Mouse (Mus musculus) lung, embryonic 14.5 days (tissue): ENCODE results near the gene Rapsn. TPM values are rescaled to one million over a fixed set of nuclear protein-coding genes. Genes with fewer than 3 reads are reported as not detected.

Experiments
- ATAC-seq: fragments of 200-750 bp; cut with Nextera tagmentation; 2 replicates; pipeline ENCODE4 v1.8.0; 2017; ENCODE audit warnings: mild to moderate bottlenecking, moderate TSS enrichment, moderate library complexity; ENCODE audit not compliant: insufficient read depth
- DNase-seq: peaks from one replicate; pipeline ENCODE4 v3.0.0-alpha.2; 2015
- H3K27ac ChIP-seq: fragments of 300-500 bp; sonication (generic); 2 replicates; pipeline ENCODE4 v1.5.1; 2014; ENCODE audit warnings: low read depth, mild to moderate bottlenecking, moderate library complexity
- H3K27me3 ChIP-seq: fragments of 300-500 bp; sonication (generic); 2 replicates; pipeline ENCODE4 v1.6.1; 2014; ENCODE audit warnings: low read length, control low read depth; ENCODE audit not compliant: insufficient read depth
- H3K36me3 ChIP-seq: fragments of 300-500 bp; sonication (generic); 2 replicates; pipeline ENCODE4 v1.6.1; 2014; ENCODE audit warnings: control low read depth; ENCODE audit not compliant: insufficient read depth
- H3K4me1 ChIP-seq: fragments of 300-500 bp; sonication (generic); 2 replicates; pipeline ENCODE4 v1.6.1; 2014; ENCODE audit warnings: antibody characterized with exemption, control low read depth; ENCODE audit not compliant: insufficient read depth
- H3K4me2 ChIP-seq: fragments of 300-500 bp; sonication (generic); 2 replicates; pipeline ENCODE4 v1.6.1; 2014; ENCODE audit warnings: mild to moderate bottlenecking
- H3K4me3 ChIP-seq: fragments of 300-500 bp; sonication (generic); 2 replicates; pipeline ENCODE4 v1.5.1; 2014; ENCODE audit warnings: low read depth, low read length
- H3K9ac ChIP-seq: fragments of 300-500 bp; sonication (generic); 2 replicates; pipeline ENCODE4 v1.6.1; 2014
- H3K9me3 ChIP-seq: fragments of 300-500 bp; sonication (generic); 2 replicates; pipeline ENCODE4 v1.6.1; 2016; ENCODE audit warnings: low read depth, low read length, control low read depth
- CTCF ChIP-seq: IDR thresholded peaks from 2 replicates; pipeline ENCODE4 v1.5.1; 2016; ENCODE audit warnings: antibody characterized with exemption, low read depth
- WGBS: fragments of 180-500 bp; shearing (Covaris S2); extraction: QIAGEN DNeasy Blood & Tissue Kit; methylation state at CpG from one replicate; pipeline ENCODE4 v1.1.7; 2014; 5-methylcytosine and 5-hydroxymethylcytosine counted together
- polyA plus RNA-seq: library from polyadenylated mRNA; unstranded; fragments of >200 nt; fragmentation: Nextera tagmentation; extraction: Ambion mirVana; gene quantifications from 2 replicates; pipeline ENCODE4 v1.2.1, GENCODE M21; 2014

The Rapsn gene
- polyA plus RNA-seq, 1 experiment from 2014 or later: 1.5 TPM

GRCm38 (mm10) chr2:91085494-91086391 lies 50.3 kb downstream of the Rapsn start:
- Histone ChIP-seq H3K36me3 (no peaks in the 10 kb centered on the region), H3K4me2 (no peak overlapping the region), H3K4me1 (no peaks in the 10 kb centered on the region), H3K9ac (no peak overlapping the region; the same call in 1 of the 2 replicates), H3K27ac (no peak overlapping the region), H3K4me3 (no peak overlapping the region), H3K9me3 (no peaks in the 10 kb centered on the region), H3K27me3 (no peaks in the 10 kb centered on the region)
- no peak for DNase-seq
- no peak for ATAC-seq
- WGBS: 85% methylated on average over 14 of the region's 14 CpGs
- no peak for TF ChIP-seq CTCF

- WGBS: 75% methylated on average over 9 of the region's 9 CpGs
- no peak for TF ChIP-seq CTCF
- no peak overlapping the region for H3K4me3 ChIP-seq
- no peak overlapping the region for H3K27ac ChIP-seq
- H3K9ac ChIP-seq: no peak overlapping the region; the same call in 1 of the 2 replicates
- H3K4me1 ChIP-seq: no peaks in the 10 kb centered on the region
- H3K27me3 ChIP-seq: no peaks in the 10 kb centered on the region
- no peak for ATAC-seq
- H3K9me3 ChIP-seq: no peaks in the 10 kb centered on the region
- DNase-seq: no peak
- no peak overlapping the region for H3K4me2 ChIP-seq
- H3K36me3 ChIP-seq: no peaks in the 10 kb centered on the region
These were observed 51.2 kb downstream of the Rapsn start for GRCm38 (mm10) chr2:91086392-91087237.

GRCm38 (mm10) chr2:91087453-91087852 lies 52.0 kb downstream of the Rapsn start:
- WGBS: 77% methylated on average over 9 of the region's 9 CpGs
- Histone ChIP-seq H3K36me3 (no peaks in the 10 kb centered on the region), H3K4me2 (no peak overlapping the region), H3K27ac (no peak overlapping the region), H3K4me3 (no peak overlapping the region), H3K9me3 (no peaks in the 10 kb centered on the region), H3K27me3 (no peaks in the 10 kb centered on the region), H3K9ac (no peak overlapping the region), H3K4me1 (no peaks in the 10 kb centered on the region)
- DNase-seq (no peak), ATAC-seq (no peak)
- TF ChIP-seq CTCF: no peak

DNA sequence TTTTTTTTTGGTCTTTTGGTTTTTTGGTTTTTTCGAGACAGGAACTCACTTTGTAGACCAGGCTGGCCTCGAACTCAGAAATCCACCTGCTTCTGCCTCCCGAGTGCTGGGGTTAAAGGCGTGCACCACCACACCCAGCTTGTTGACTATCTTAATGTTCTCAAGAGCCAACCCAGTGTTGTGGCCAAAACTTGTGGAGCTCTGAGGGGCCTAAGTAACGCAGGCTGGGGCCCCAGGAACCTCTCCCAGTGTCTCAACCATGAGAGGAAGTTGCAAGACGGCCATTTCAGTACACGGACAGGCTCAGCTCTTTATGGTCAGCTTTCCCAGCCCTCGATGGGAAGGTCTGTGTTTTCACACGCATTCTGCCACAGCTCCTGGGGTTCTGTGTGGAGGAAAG lies 53.6 kb downstream of the Rapsn start:
- Histone ChIP-seq H3K9ac (no peak overlapping the region), H3K36me3 (no peaks in the 10 kb centered on the region), H3K4me1 (no peaks in the 10 kb centered on the region), H3K27ac (no peak overlapping the region), H3K4me2 (no peak overlapping the region), H3K9me3 (no peaks in the 10 kb centered on the region), H3K27me3 (no peaks in the 10 kb centered on the region), H3K4me3 (no peak overlapping the region)
- no peak for ATAC-seq
- TF ChIP-seq CTCF: no peak
- 73% methylated on average over 9 of the region's 9 CpGs for WGBS
- no peak for DNase-seq

DNA sequence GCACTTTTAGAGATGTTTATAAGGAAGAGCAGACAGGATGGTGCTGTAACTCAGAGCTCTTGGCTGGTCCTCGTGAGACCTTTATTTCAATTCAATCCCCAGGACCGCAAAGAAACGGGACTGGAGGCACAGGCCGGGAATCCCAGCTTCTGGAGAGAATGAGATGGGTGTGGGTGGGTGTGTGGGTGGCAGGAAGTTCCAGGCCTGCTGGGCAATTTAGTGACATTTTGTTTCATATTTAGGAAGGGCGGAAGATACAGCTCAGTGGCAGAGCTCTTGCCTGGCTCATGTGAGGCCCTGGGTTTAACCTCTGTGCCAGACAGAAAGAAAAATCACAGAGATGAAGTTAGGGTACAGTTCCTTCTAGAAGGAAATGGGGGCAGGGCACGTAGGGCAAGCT lies 54.8 kb downstream of the Rapsn start:
- ATAC-seq (no peak), DNase-seq (no peak)
- no peaks in the 10 kb centered on the region for H3K4me1 ChIP-seq
- H3K27ac ChIP-seq: no peak overlapping the region
- H3K9ac ChIP-seq: no peak overlapping the region
- H3K9me3 ChIP-seq: no peaks in the 10 kb centered on the region
- H3K27me3 ChIP-seq: no peaks in the 10 kb centered on the region
- H3K36me3 ChIP-seq: no peaks in the 10 kb centered on the region
- no peak for TF ChIP-seq CTCF
- H3K4me2 ChIP-seq: no peak overlapping the region
- WGBS: 72% methylated on average over 6 of the region's 6 CpGs
- no peak overlapping the region for H3K4me3 ChIP-seq

GRCm38 (mm10) chr2:91090827-91091226 lies 55.4 kb downstream of the Rapsn start:
- Histone ChIP-seq H3K27me3 (no peaks in the 10 kb centered on the region), H3K4me3 (no peak overlapping the region), H3K4me2 (no peak overlapping the region), H3K9ac (no peak overlapping the region), H3K36me3 (no peaks in the 10 kb centered on the region), H3K27ac (no peak overlapping the region), H3K9me3 (no peaks in the 10 kb centered on the region), H3K4me1 (no peaks in the 10 kb centered on the region)
- DNase-seq (no peak), ATAC-seq (no peak)
- WGBS: 67% methylated on average over 6 of the region's 6 CpGs
- no peak for TF ChIP-seq CTCF

Other genes starting within 250 kb of the Rapsn start
- 228 and 241 TPM in 2 replicates for gene Mtch2, start 188.5 kb upstream of the Rapsn start, polyA plus RNA-seq
- 3.1 and 3.6 TPM in 2 replicates for gene C1qtnf4, start 149.8 kb upstream of the Rapsn start, polyA plus RNA-seq
- gene Kbtbd4, start 130.9 kb upstream of the Rapsn start, polyA plus RNA-seq: 28.7 and 32.5 TPM in 2 replicates
- gene Ndufs3, start 130.8 kb upstream of the Rapsn start, polyA plus RNA-seq: 186 and 198 TPM in 2 replicates
- 65.0 and 68.0 TPM in 2 replicates for gene Celf1, start 95.2 kb upstream of the Rapsn start, polyA plus RNA-seq
- 300 and 322 TPM in 2 replicates for gene Psmc3, start 18.4 kb downstream of the Rapsn start, polyA plus RNA-seq
- 29.0 and 33.3 TPM in 2 replicates for gene Slc39a13, start 34.8 kb downstream of the Rapsn start, polyA plus RNA-seq
- gene Spi1, start 46.8 kb downstream of the Rapsn start, polyA plus RNA-seq: 6.2 TPM in 2 replicates
- gene Mybpc3, start 82.5 kb downstream of the Rapsn start, polyA plus RNA-seq: 0.47 and 7.7 TPM in 2 replicates
- gene Madd, start 148.2 kb downstream of the Rapsn start, polyA plus RNA-seq: 7.6 and 8.6 TPM in 2 replicates
- gene Nr1h3, start 167.2 kb downstream of the Rapsn start, polyA plus RNA-seq: 14.2 and 15.7 TPM in 2 replicates
- 33.8 and 34.3 TPM in 2 replicates for gene Acp2, start 167.3 kb downstream of the Rapsn start, polyA plus RNA-seq
- 14.6 and 17.3 TPM in 2 replicates for gene Ddb2, start 201.4 kb downstream of the Rapsn start, polyA plus RNA-seq
- 41.2 and 46.9 TPM in 2 replicates for gene Pacsin3, start 220.3 kb downstream of the Rapsn start, polyA plus RNA-seq
- gene Arfgap2, start 229.4 kb downstream of the Rapsn start, polyA plus RNA-seq: 81.1 and 81.2 TPM in 2 replicates